Mouse (Mus musculus): ENCODE measurements at regions not wholly inside any gene's neighbourhood (a gene's known extent, or its start where the extent isn't known, plus 50 kb on each side); places are given as distances from the start of the nearest gene placed in this dataset.

GRCm38 (mm10) chr15:36666566-36666965, 341.0 kb downstream of the Zfp706 start:
- DNase-seq, result no peak

DNA sequence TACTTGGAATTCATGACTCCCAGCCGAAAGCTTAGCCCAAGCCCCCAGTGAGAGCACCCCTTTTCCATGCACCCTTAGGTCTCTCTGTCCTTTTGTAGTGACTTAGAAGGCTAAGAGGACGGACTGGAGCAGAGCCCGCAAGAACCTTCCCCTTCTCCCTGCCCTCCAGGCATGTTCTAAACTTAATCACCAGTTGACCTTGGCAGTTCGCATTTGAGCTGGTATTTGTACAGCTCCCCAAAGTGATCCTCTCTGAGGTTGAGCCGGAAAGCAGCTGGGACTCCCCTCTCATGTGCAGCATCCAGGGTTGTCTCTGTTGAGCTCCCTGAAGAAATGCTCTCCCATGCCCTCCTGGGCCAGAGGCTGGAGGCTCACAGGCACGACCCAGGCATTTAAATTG, 343.2 kb downstream of the Zfp706 start:
- no peak for DNase-seq

- DNase-seq, result no peak
These were observed 346.6 kb downstream of the Zfp706 start for GRCm38 (mm10) chr15:36660986-36661385.

Data from right cerebral cortex, postnatal 14 days (tissue).